Mouse (Mus musculus) CH12.LX (cell line): ENCODE measurements at regions not wholly inside any gene's neighbourhood (a gene's known extent, or its start where the extent isn't known, plus 50 kb on each side); places are given as distances from the start of the nearest gene placed in this dataset.

Experiments
- DNase-seq: peaks from one replicate; pipeline ENCODE4 v3.0.0-alpha.2; 2013; ENCODE audit errors: extremely low read depth
- H3K27ac ChIP-seq: 2 replicates; pipeline ENCODE4 v1.5.1; 2012; ENCODE audit warnings: low read depth, mild to moderate bottlenecking, control low read depth, moderate library complexity; ENCODE audit not compliant: insufficient read depth
- H3K27me3 ChIP-seq: replicated peaks from 2 replicates; pipeline ENCODE3; 2012; ENCODE audit warnings: inconsistent platforms
- H3K36me3 ChIP-seq, 2 experiments: replicated peaks in 1 of 2; 2 replicates each; pipeline versions ENCODE3 to v1.6.1; 2012; ENCODE audit warnings: inconsistent platforms in 1 of 2, low read length in 1 of 2, mild to moderate bottlenecking in 1 of 2, mixed read lengths in 1 of 2, moderate library complexity in 1 of 2; ENCODE audit not compliant: control insufficient read depth in 1 of 2, insufficient read depth in 1 of 2
- H3K4me1 ChIP-seq, 2 experiments: 2 replicates each; pipeline ENCODE4 v1.6.1; 2012; ENCODE audit warnings: inconsistent platforms in 1 of 2, moderate library complexity in 1 of 2; ENCODE audit not compliant: insufficient read depth in 2 of 2, control insufficient read depth in 1 of 2
- H3K4me2 ChIP-seq: 2 replicates; pipeline ENCODE4 v1.6.1; 2012; ENCODE audit warnings: low read depth, mild to moderate bottlenecking, control low read depth; ENCODE audit not compliant: poor library complexity, insufficient read depth, severe bottlenecking
- H3K4me3 ChIP-seq, 3 experiments: fragments of 150-350 bp in 1 of 3; sonication (generic) in 1 of 3; replicated peaks in 1 of 3; 2 replicates each; pipeline versions ENCODE3 to v1.5.1; 2011 to 2012; ENCODE audit warnings: low read depth in 2 of 3, low read length in 2 of 3, mild to moderate bottlenecking in 2 of 3, moderate library complexity in 2 of 3, control low read depth in 1 of 3, improper control_type of control experiment in 1 of 3, inconsistent platforms in 1 of 3, mixed read lengths in 1 of 3; ENCODE audit not compliant: poor library complexity in 1 of 3
- H3K79me2 ChIP-seq: replicated peaks from 2 replicates; pipeline ENCODE4 v1.6.1; 2012; ENCODE audit warnings: mild to moderate bottlenecking, moderate library complexity; ENCODE audit not compliant: control insufficient read depth, poor library complexity, insufficient read depth, severe bottlenecking; ENCODE audit errors: extremely low read depth
- H3K9ac ChIP-seq: 2 replicates; pipeline ENCODE4 v1.6.1; 2012; ENCODE audit warnings: low read depth, mild to moderate bottlenecking, control low read depth, moderate library complexity; ENCODE audit not compliant: insufficient read depth
- H3K9me3 ChIP-seq: replicated peaks from 2 replicates; pipeline ENCODE3; 2012; ENCODE audit warnings: low read length, inconsistent platforms, mixed read lengths
- BHLHE40 ChIP-seq: IDR thresholded peaks from 2 replicates; pipeline ENCODE4 v1.6.1; 2011; ENCODE audit warnings: mild to moderate bottlenecking, low read depth, low read length, improper control_type of control experiment
- CHD1 ChIP-seq: IDR thresholded peaks from 2 replicates; pipeline ENCODE4 v1.6.1; 2012; ENCODE audit warnings: low read depth, low read length, improper control_type of control experiment, inconsistent platforms
- CHD2 ChIP-seq: IDR thresholded peaks from 2 replicates; pipeline ENCODE4 v1.6.1; 2011; ENCODE audit warnings: low read length, improper control_type of control experiment
- ELF1 ChIP-seq: IDR thresholded peaks from 2 replicates; pipeline ENCODE4 v1.6.1; 2014; ENCODE audit warnings: low read depth, mild to moderate bottlenecking, inconsistent platforms, low read length, improper control_type of control experiment
- EP300 ChIP-seq: IDR thresholded peaks from 2 replicates; pipeline ENCODE4 v1.6.1; 2011; ENCODE audit warnings: low read length, improper control_type of control experiment
- ETS1 ChIP-seq: conservative IDR thresholded peaks from 2 replicates; pipeline ENCODE4 v1.6.1; 2012; ENCODE audit warnings: low read depth, mild to moderate bottlenecking, inconsistent platforms, low read length, improper control_type of control experiment, moderate library complexity
- GABPA ChIP-seq: IDR thresholded peaks from 2 replicates; pipeline ENCODE4 v1.6.1; 2012; ENCODE audit warnings: low read depth, low read length, improper control_type of control experiment, inconsistent platforms; ENCODE audit not compliant: insufficient replicate concordance
- MAZ ChIP-seq: IDR thresholded peaks from 2 replicates; pipeline ENCODE4 v1.6.1; 2012; ENCODE audit warnings: low read depth, mild to moderate bottlenecking, inconsistent platforms, low read length, improper control_type of control experiment, moderate library complexity
- MEF2A ChIP-seq: IDR thresholded peaks from 2 replicates; pipeline ENCODE4 v1.6.1; 2014; ENCODE audit warnings: low read depth, mild to moderate bottlenecking, inconsistent platforms, low read length, improper control_type of control experiment, borderline replicate concordance
- MYC ChIP-seq: IDR thresholded peaks from 2 replicates; pipeline ENCODE4 v1.6.1; 2011; ENCODE audit warnings: low read depth, mild to moderate bottlenecking, improper control_type of control experiment, low read length
- NRF1 ChIP-seq: IDR thresholded peaks from 2 replicates; pipeline ENCODE4 v1.6.1; 2014; ENCODE audit warnings: low read depth, mild to moderate bottlenecking, inconsistent platforms, low read length, improper control_type of control experiment, moderate library complexity
- POLR2A ChIP-seq: IDR thresholded peaks from 2 replicates; pipeline ENCODE4 v1.6.1; 2011; ENCODE audit warnings: low read depth, mild to moderate bottlenecking, improper control_type of control experiment, low read length
- RCOR1 ChIP-seq: conservative IDR thresholded peaks from 2 replicates; pipeline ENCODE4 v1.6.1; 2012; ENCODE audit warnings: low read depth, mild to moderate bottlenecking, inconsistent platforms, low read length, improper control_type of control experiment
- SIN3A ChIP-seq: IDR thresholded peaks from 2 replicates; pipeline ENCODE4 v1.6.1; 2012; ENCODE audit warnings: low read length, improper control_type of control experiment, inconsistent platforms
- SMC3 ChIP-seq: IDR thresholded peaks from 2 replicates; pipeline ENCODE4 v1.6.1; 2011; ENCODE audit warnings: low read depth, low read length, improper control_type of control experiment
- TBP ChIP-seq: conservative IDR thresholded peaks from 2 replicates; pipeline ENCODE4 v1.6.1; 2011; ENCODE audit warnings: low read depth, low read length, improper control_type of control experiment
- USF1 ChIP-seq: IDR thresholded peaks from 2 replicates; pipeline ENCODE4 v1.6.1; 2014; ENCODE audit warnings: low read depth, mild to moderate bottlenecking, inconsistent platforms, low read length, improper control_type of control experiment
- dilution Hi-C: fragments of 300-500 bp; cut with MboI; formaldehyde crosslinking; loops from 2 replicates; pipeline ENCODE4 v1.14.3; 2020; ENCODE audit warnings: low sequenced_read_pairs; ENCODE audit not compliant: extremely low pct_unique_long_range_greater_than_20kb, extremely low pct_ligation_motif_present
- in situ Hi-C: fragments of 300-500 bp; cut with MboI; formaldehyde crosslinking; loops from 3 replicates; pipeline ENCODE4 v1.14.3; 2019; ENCODE audit warnings: low sequenced_read_pairs, low pct_ligation_motif_present, low pct_unique_long_range_greater_than_20kb, mixed read lengths

DNA sequence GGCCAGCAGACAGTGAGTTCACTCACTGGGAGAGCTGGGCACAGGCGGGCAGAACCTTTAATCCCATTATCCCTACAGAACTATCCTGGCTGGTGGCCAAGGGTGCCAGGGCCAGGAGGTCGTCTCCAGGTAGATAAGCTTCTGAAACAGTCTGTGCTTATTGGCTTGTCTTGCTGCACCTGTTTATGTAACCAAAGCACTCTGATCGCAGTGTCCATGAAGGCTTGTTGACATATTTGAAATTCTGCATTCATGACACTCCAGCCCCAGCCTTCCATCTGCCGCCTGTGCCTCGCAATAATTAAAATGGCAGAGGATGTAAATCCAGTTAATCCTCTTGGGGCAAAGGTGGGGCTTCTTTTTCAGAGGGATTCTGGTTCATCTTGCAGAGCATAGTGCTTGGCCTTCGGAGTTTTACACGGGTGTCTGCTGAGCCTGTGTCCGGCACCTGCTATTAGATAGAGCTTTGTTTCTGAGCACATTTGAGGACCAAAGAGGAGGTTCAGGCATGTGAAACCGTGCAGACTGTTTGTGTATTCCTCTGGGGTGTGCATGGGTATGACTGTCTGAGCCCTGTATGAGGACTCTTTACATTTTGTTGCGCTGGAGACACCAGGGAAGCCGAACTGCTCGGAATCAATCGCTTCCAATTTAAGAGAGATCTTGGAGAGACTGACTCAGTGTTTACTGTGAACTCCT is 197.6 kb downstream of the Xxylt1 start:
- TF ChIP-seq EP300 (no peak), SMC3 (no peak), MEF2A (no peak), CHD2 (no peak), BHLHE40 (no peak)
- DNase-seq: no peak
- Histone ChIP-seq H3K9me3 (peaks cover 7% of the 10 kb centered on the region), H3K4me2 (no peak overlapping the region), H3K4me3 (no peak overlapping the region), H3K36me3 (no peaks in the 10 kb centered on the region), H3K79me2 (no peaks in the 10 kb centered on the region), H3K9ac (no peak overlapping the region), H3K4me1 (peaks cover 3 to 4% of the 10 kb centered on the region in 2 experiments; a peak in 1 of 4 replicates), H3K27me3 (no peaks in the 10 kb centered on the region), H3K27ac (no peak overlapping the region)
- in situ Hi-C loops (loop anchor here (5.0 to 10.0 kb wide), 2 partner anchors 44 to 171 kb away; no protein-coding TSS in a partner anchor), dilution Hi-C loops (no loop called here)

DNA sequence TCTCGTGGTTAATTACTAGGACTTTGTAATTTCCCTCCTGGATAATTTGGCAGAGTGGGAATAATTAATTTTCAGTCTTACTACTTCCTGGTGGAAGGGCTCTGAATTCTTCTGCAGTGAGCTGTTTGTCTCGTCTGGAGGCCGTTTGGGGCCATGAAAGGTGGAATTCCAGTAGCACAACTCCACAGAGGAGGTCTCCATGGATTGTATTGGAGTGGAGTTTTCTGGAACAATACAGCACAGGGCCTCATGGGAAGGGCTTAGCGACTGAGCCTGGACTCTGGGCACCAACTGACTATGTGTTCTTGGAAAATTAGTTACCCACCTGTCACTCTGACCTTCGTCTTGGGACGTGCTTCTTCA is 197.1 kb downstream of the Xxylt1 start:
- Histone ChIP-seq H3K36me3 (no peaks in the 10 kb centered on the region), H3K27ac (no peak overlapping the region), H3K4me2 (no peak overlapping the region), H3K4me1 (peaks cover 3 to 4% of the 10 kb centered on the region in 2 experiments; a peak in 1 of 4 replicates), H3K9me3 (peaks cover 7% of the 10 kb centered on the region), H3K9ac (no peak overlapping the region), H3K4me3 (no peak overlapping the region), H3K79me2 (no peaks in the 10 kb centered on the region), H3K27me3 (no peaks in the 10 kb centered on the region)
- DNase-seq: no peak
- in situ Hi-C loops (loop anchor here (5.0 to 10.0 kb wide), 2 partner anchors 43 to 171 kb away; no protein-coding TSS in a partner anchor), dilution Hi-C loops (no loop called here)
- TF ChIP-seq ELF1: no peak
- no peak for TF ChIP-seq ETS1
- TF ChIP-seq MAZ: no peak
- no peak for TF ChIP-seq SIN3A
- no peak for TF ChIP-seq MYC
- TF ChIP-seq TBP: no peak
- TF ChIP-seq POLR2A: no peak
- no peak for TF ChIP-seq MEF2A
- no peak for TF ChIP-seq RCOR1
- TF ChIP-seq SMC3: no peak
- TF ChIP-seq CHD1: no peak

DNA sequence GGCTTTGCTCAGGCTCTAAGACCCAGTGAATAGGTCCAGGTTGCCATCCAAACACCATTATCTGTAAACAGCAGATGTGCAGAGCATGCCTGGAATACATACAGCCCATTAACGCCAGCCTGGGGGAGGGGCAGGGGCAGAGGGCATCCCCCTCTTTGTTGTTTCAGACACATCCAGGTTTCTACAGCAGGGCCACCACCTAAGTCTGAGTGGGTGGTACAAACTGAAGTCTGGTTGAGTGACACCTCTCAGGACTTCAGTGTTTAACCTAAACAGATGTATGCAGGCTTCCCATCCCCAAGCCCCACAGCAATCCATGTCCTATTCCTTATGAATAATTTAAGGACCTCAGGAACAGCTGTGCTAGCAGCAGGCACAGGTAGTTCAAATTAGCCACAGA is 194.2 kb downstream of the Xxylt1 start:
- dilution Hi-C loops: no loop called here

More for the DNA sequence above, 194.2 kb downstream of the Xxylt1 start:
- peaks cover 0 to 2% of the 10 kb centered on the region in 2 experiments; a peak in 1 of 4 replicates for H3K4me1 ChIP-seq
- H3K79me2 ChIP-seq: no peaks in the 10 kb centered on the region
- in situ Hi-C loops: loop anchor here (10.0 kb wide), 1 partner anchor 168 kb away; no protein-coding TSS in a partner anchor
- H3K9me3 ChIP-seq: peaks cover 5% of the 10 kb centered on the region
- H3K9ac ChIP-seq: no peak overlapping the region
- no peaks in the 10 kb centered on the region for H3K36me3 ChIP-seq
- no peak overlapping the region for H3K4me3 ChIP-seq
- no peaks in the 10 kb centered on the region for H3K27me3 ChIP-seq
- TF ChIP-seq NRF1: no peak
- TF ChIP-seq SMC3: no peak
- TF ChIP-seq USF1: no peak
- TF ChIP-seq GABPA: no peak
- TF ChIP-seq, all 38 proteins: peak for 0
- Histone ChIP-seq H3K27ac (no peak overlapping the region), H3K4me2 (no peak overlapping the region)
- no peak for DNase-seq
